ENCODE assay signal across 8 mouse cellular contexts in the genomic region with DNA sequence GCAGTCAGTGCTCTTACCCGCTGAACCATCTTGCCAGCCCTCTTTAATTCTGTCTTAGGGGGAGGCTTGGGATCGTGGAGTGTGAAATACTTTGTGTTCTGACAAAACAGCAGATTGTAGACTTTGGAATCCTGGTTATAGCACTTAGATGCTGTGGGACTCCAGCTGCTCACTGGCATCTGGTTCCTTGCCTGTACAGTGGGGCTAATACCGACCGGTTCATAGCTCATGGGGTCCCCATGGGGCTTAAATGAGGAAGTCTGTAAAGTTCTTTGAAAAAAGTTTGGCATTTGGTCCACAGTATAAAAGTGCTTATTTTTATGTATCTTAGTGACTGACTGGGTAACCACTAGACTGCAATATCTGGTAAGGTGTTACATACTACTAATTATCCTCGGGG. TPM values are rescaled to one million over a fixed set of nuclear protein-coding genes. Genes with fewer than 3 reads are reported as not detected.
A peak's percentile ranks its signal among the peaks of the same experiment; 100 is the strongest.
DNase-seq lines count a peak whose midpoint lies in the region; ATAC-seq and TF ChIP-seq lines count a peak whose summit lies in the region.
"Had no signal": no experiment of that assay in that cellular context is flagged by ENCODE, and none has a peak within 500 bp of the region (broad histone marks: within the 10 kb centered on the region; RNA-seq: fewer than 3 reads in every experiment).

No protein-coding gene starts in this region.

- no peak for DNase-seq in lung, postnatal 0 days (ENCODE audit: low spot score)
- DNase-seq in lung, adult 18-20 months: no peak
- DNase-seq in left cerebral cortex, postnatal 4 days: no peak
- DNase-seq: right cerebral cortex, adult 18-20 months had no signal

- 46% methylated on average over 5 of the region's 5 CpGs for WGBS in lung, postnatal 0 days
- WGBS in forebrain, embryonic 16.5 days: 65% methylated on average over 5 of the region's 5 CpGs
- whole genome bisulfite sequencing in liver, embryonic 12.5 days (ENCODE audit: insufficient replicate concordance): 46% methylated on average over 5 of the region's 5 CpGs
- 50% methylated on average over 5 of the region's 5 CpGs for WGBS in stomach, embryonic 16.5 days

- no peak for TF ChIP-seq CTCF in lung, postnatal 0 days (IDR thresholded peaks at IDR 0.05)

- no peak overlapping the region for H3K9ac ChIP-seq in lung, postnatal 0 days (replicated peaks; ENCODE audit: low read depth)
- H3K9ac ChIP-seq in forebrain, embryonic 16.5 days (replicated peaks; ENCODE audit: low read depth, low read length): no peak overlapping the region
- peak overlapping the region; percentile 99 for H3K9ac ChIP-seq in liver, embryonic 12.5 days
- peak overlapping the region; percentile 56 for H3K9ac ChIP-seq in stomach, embryonic 16.5 days (ENCODE audit: low read length)

- no peaks in the 10 kb centered on the region for H3K9me3 ChIP-seq in lung, postnatal 0 days (ENCODE audit: low read length)
- no peaks in the 10 kb centered on the region for H3K9me3 ChIP-seq in forebrain, embryonic 16.5 days (ENCODE audit: control insufficient read depth, low read length)
- H3K9me3 ChIP-seq in liver, embryonic 12.5 days (replicated peaks): no peaks in the 10 kb centered on the region
- H3K9me3 ChIP-seq in stomach, embryonic 16.5 days (replicated peaks; ENCODE audit: control insufficient read depth, low read length): no peaks in the 10 kb centered on the region

- H3K36me3 ChIP-seq in lung, postnatal 0 days (ENCODE audit: insufficient read depth, low read length): peaks cover 17% of the 10 kb centered on the region; the same call in 1 of the 2 replicates
- H3K36me3 ChIP-seq in forebrain, embryonic 16.5 days (ENCODE audit: control insufficient read depth, insufficient read depth): peaks cover 14% of the 10 kb centered on the region; the same call in 1 of the 2 replicates
- peaks cover 89% of the 10 kb centered on the region for H3K36me3 ChIP-seq in liver, embryonic 12.5 days
- H3K36me3 ChIP-seq in stomach, embryonic 16.5 days (ENCODE audit: control insufficient read depth, insufficient read depth, low read length): peaks cover 35% of the 10 kb centered on the region

- peaks cover 9% of the 10 kb centered on the region; the same call in 1 of the 2 replicates for H3K4me1 ChIP-seq in lung, postnatal 0 days (ENCODE audit: insufficient read depth, low read depth, low read length)
- H3K4me1 ChIP-seq in forebrain, embryonic 16.5 days (replicated peaks; ENCODE audit: control insufficient read depth, insufficient read depth, low read length): peaks cover 39% of the 10 kb centered on the region
- H3K4me1 ChIP-seq in liver, embryonic 12.5 days: peaks cover 34% of the 10 kb centered on the region
- H3K4me1 ChIP-seq in stomach, embryonic 16.5 days (ENCODE audit: control insufficient read depth, insufficient read depth, low read length): peaks cover 10% of the 10 kb centered on the region; the same call in 1 of the 2 replicates

- no peaks in the 10 kb centered on the region for H3K27me3 ChIP-seq in lung, postnatal 0 days (replicated peaks; ENCODE audit: insufficient read depth, low read length)
- no peaks in the 10 kb centered on the region for H3K27me3 ChIP-seq in forebrain, embryonic 16.5 days (replicated peaks; ENCODE audit: control insufficient read depth, insufficient read depth, low read length)
- no peaks in the 10 kb centered on the region for H3K27me3 ChIP-seq in liver, embryonic 12.5 days (replicated peaks)
- H3K27me3 ChIP-seq in stomach, embryonic 16.5 days (ENCODE audit: control insufficient read depth, insufficient read depth, low read length): no peaks in the 10 kb centered on the region

- no peak for ATAC-seq in lung, postnatal 0 days
- ATAC-seq in forebrain, embryonic 16.5 days: no peak
- ATAC-seq in liver, embryonic 12.5 days: no peak
- no peak for ATAC-seq in stomach, embryonic 16.5 days (ENCODE audit: insufficient read depth, low FRiP score)
- no peak for ATAC-seq in erythroid progenitor cell, adult 5-6 weeks (replicated peaks; ENCODE audit: low FRiP score, poor library complexity, severe bottlenecking)

- intact Hi-C loops in left cerebral cortex, postnatal 4 days (cut with DNase I): loop anchor here (5.0 kb wide), 1 partner anchor 476 kb away; the partner anchor contains the start of gene Snrpe

- peak overlapping the region; percentile 85 for H3K4me2 ChIP-seq in lung, postnatal 0 days (replicated peaks; ENCODE audit: low read depth, low read length)
- peak overlapping the region; percentile 99 for H3K4me2 ChIP-seq in forebrain, embryonic 16.5 days (ENCODE audit: low read length)
- peak overlapping the region; percentile 81 for H3K4me2 ChIP-seq in liver, embryonic 12.5 days
- H3K4me2 ChIP-seq in stomach, embryonic 16.5 days (ENCODE audit: low read depth, low read length): peak overlapping the region; percentile 96

- peak overlapping the region; percentile 24 for H3K4me3 ChIP-seq in lung, postnatal 0 days (ENCODE audit: low read depth, low read length)
- H3K4me3 ChIP-seq in forebrain, embryonic 16.5 days (replicated peaks; ENCODE audit: low read length): no peak overlapping the region
- H3K4me3 ChIP-seq in liver, embryonic 12.5 days: peak overlapping the region; percentile 100
- peak overlapping the region; percentile 100 for H3K4me3 ChIP-seq in stomach, embryonic 16.5 days (replicated peaks; ENCODE audit: low read length)

- no peak overlapping the region for H3K27ac ChIP-seq in lung, postnatal 0 days (ENCODE audit: low read length)
- H3K27ac ChIP-seq in forebrain, embryonic 16.5 days (ENCODE audit: low read length): no peak overlapping the region
- H3K27ac ChIP-seq in liver, embryonic 12.5 days: no peak overlapping the region
- no peak overlapping the region for H3K27ac ChIP-seq in stomach, embryonic 16.5 days (ENCODE audit: low read length)

- TF ChIP-seq EP300 in lung, postnatal 0 days (IDR thresholded peaks at IDR 0.05): no peak

RNA-seq across cellular contexts. Expression of gene Ppp1r15b, which starts 4.9 kb away (rescaled TPM):
- polyA plus RNA-seq in lung, postnatal 0 days (2015; fragmentation: Nextera tagmentation; extraction: Ambion mirVana): 19.5 and 20.0 TPM in 2 replicates
- polyA plus RNA-seq in forebrain, embryonic 16.5 days (2015; fragmentation: Nextera tagmentation; extraction: Ambion mirVana): 36.3 and 40.3 TPM in 2 replicates
- polyA plus RNA-seq in liver, embryonic 12.5 days (2016; fragmentation: Nextera tagmentation; extraction: Ambion mirVana): 60.8 and 63.8 TPM in 2 replicates
- polyA plus RNA-seq in stomach, embryonic 16.5 days (2015; fragmentation: Nextera tagmentation; extraction: Ambion mirVana): 55.3 and 57.0 TPM in 2 replicates
- total RNA-seq in left cerebral cortex, postnatal 4 days (2021): 10 to 100 TPM; 44.0 to 45.4 TPM
- 131 and 152 TPM in 2 replicates for total RNA-seq in erythroid progenitor cell, adult 5-6 weeks (2015; ENCODE audit: low replicate concordance)
- 227 and 245 TPM in 2 replicates for total RNA-seq in erythroid progenitor cell, adult 5-6 weeks (2017; ENCODE audit: low replicate concordance)

RNA-seq across cellular contexts. Expression of gene Plekha6, which starts 28.2 kb away (rescaled TPM):
- polyA plus RNA-seq in lung, postnatal 0 days (2015; fragmentation: Nextera tagmentation; extraction: Ambion mirVana): 3.2 and 5.0 TPM in 2 replicates
- 10.7 and 11.7 TPM in 2 replicates for polyA plus RNA-seq in forebrain, embryonic 16.5 days (2015; fragmentation: Nextera tagmentation; extraction: Ambion mirVana)
- 2.1 and 2.2 TPM in 2 replicates for polyA plus RNA-seq in liver, embryonic 12.5 days (2016; fragmentation: Nextera tagmentation; extraction: Ambion mirVana)
- 17.0 and 17.7 TPM in 2 replicates for polyA plus RNA-seq in stomach, embryonic 16.5 days (2015; fragmentation: Nextera tagmentation; extraction: Ambion mirVana)
- total RNA-seq in left cerebral cortex, postnatal 4 days (2021): 10 to 100 TPM; 61.7 to 63.2 TPM
- total RNA-seq in erythroid progenitor cell, adult 5-6 weeks (2015; ENCODE audit: low replicate concordance): 0.36 TPM in 1 of 2 replicates, not detected in the other
- 0.51 TPM in 1 of 2 replicates, not detected in the other for total RNA-seq in erythroid progenitor cell, adult 5-6 weeks (2017; ENCODE audit: low replicate concordance)

Comparison
In these comparisons a context has a peak if more than half of its experiments do, and no peak if none do; other contexts are left out.
1. H3K9ac ChIP-seq: peak in liver, embryonic 12.5 days (single experiment) and stomach, embryonic 16.5 days (single experiment); none in lung, postnatal 0 days (single experiment) and forebrain, embryonic 16.5 days (single experiment).
2. Peak in every context shown above with its lines, with median percentiles within 50 percentile points of each other: H3K4me2 ChIP-seq.